Mouse (Mus musculus) cerebellum, postnatal 4 days (tissue): ENCODE data around the gene Ttf2.

ENCODE experiments used
- DNase-seq, 2 experiments: peaks; one replicate each; pipeline ENCODE4 v3.0.0; 2022; ENCODE audit warnings: low spot score in 2 of 2, mixed read lengths in 1 of 2

Ttf2 gene

DNA sequence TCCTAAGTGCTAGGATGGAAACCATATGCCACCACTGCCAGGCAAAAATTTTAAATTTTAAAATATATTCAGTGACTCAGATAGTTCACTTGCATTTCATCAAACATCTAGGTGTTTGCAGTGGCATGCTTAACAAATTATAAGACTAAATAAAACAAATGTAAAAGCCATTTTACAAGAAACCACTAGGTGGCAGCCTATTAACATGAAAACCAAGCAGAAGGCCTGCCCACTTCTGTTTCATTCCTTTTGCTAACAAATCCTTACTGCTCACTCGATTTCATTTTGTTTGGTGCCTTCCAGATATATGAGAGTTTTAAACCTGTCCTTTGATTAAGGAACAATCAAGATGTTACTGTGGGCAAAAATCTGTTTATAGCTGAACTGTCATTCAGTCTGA lies 4.4 kb upstream of the Ttf2 start:
- no peak for DNase-seq

DNA sequence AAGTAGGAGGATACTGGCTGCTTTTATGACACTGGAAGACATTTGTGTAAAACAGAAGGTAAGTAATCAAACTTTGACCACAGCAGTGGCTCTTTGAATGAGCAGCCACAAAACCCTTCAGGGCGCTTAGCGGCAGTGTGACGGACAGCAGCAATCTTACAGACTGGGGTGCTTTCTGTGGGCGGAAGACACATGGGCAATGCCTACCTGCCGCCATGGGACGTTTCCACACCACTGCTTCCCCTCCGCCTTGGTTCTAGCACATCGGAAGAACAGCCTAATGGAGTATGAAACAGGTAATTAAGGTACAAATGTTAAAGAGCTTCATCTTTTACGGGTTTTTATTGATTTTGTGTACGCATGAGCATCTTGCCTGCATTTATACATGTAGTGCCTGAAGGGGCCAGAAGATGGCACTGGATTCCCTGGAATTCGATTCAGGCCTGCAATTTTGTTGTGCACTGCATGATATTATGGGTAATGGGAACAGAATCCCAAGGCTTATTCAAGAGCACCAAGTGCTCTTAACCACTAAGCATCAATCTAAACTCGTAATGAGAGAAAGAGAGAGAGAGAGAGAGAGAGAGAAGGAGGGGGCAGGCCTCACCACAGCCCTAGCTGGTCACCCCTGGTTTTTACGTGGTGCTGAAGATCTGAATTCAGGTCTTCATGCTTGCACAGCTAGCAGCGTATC lies 5.5 kb downstream of the Ttf2 start:
- peak; percentile 37 to 64 for DNase-seq

DNA sequence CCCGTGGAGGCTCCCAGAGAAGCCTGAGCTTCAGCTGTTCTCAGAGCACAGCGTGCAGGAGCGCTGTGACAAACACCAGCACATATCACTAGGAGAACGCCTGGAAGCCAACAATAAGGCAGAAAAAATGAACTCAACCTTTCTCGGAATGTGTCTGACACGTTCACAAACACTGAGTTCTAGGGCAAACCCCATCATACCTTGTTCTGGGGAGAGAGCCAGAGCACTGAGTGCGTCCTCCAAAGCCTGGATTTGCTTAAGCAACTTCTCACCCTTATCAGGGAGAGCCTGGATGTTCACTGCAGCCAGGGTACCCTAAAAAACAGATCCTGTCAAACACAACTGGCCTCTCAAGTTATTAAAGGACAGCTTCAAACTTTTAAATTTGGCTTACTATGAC lies 8.0 kb downstream of the Ttf2 start:
- DNase-seq, result no peak

DNA sequence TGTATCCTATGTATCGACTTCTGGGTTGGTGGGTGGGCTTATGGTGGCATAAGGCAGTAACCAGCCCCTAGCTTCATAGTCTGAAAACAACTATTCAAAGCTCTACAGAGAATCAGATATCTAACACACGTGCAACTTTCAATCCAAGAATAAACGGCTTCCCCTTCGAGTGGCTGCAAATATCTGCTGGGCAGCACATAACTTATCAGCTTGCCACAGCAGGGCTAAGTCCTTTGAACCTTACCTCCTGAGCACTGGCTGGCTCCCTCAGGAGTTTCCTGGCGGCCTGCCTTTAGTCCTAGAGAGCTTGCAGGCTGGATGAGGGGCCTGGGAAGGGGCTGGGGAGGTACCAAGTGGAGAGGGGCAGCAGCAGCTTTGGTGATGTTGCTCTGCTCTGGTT lies 8.5 kb downstream of the Ttf2 start:
- DNase-seq, result no peak

DNA sequence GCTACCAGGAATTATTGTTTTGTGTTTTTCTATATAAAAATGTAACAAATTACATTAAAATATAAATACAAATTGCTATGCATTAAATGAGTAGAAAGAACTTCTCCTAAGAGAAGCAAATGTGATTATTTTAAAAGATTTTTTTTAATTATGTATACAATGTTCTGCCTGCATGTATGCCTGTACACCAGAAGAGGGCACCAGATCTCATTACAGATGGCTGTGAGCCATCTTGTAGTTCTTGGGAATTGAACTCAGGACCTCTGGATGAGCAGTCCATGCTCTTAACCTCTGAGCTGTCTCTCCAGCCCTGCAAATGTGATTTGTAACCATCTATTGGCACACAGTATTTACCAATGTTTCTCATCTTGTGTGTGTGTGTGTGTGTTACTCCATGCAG lies 14.8 kb downstream of the Ttf2 start:
- DNase-seq, result no peak

DNA sequence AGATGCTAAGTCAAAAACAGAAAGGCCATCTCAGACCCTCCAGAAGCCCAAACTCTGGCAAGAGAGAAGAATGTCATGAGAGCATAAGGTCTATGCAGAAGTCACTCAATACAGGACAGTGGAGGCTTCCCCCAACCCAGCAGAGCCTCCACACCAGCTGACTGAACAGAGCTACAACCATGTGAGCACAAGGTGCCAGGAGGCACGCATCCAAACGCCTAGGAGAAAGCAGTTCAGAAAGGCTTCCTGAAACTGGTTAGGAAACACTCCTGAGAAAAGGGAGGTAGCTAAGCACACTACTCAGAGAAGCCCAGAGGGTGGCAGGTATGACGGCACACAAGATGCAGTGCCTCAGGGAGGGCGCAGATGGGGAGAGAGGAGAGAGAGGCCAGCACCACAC lies 17.9 kb downstream of the Ttf2 start:
- DNase-seq, result no peak

DNA sequence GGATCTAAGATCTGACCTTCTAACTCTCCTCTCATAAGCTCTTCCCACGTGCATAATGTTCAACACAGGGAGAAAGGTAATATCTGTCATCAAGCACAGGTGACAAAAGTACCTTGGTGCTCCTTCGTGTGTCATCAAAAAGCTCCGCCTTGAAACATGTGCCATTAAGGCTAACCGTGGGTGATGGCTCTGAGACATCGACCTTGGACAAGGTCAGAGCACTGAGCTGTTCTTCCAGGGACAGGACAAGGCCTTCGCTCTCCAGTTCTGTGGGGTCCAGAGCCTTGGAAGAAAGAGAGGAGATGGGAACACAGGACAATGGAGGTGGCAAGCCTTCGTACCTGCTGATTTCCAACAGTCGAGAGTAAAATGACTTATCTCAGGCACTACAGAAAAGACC lies 22.2 kb downstream of the Ttf2 start:
- no peak for DNase-seq

DNA sequence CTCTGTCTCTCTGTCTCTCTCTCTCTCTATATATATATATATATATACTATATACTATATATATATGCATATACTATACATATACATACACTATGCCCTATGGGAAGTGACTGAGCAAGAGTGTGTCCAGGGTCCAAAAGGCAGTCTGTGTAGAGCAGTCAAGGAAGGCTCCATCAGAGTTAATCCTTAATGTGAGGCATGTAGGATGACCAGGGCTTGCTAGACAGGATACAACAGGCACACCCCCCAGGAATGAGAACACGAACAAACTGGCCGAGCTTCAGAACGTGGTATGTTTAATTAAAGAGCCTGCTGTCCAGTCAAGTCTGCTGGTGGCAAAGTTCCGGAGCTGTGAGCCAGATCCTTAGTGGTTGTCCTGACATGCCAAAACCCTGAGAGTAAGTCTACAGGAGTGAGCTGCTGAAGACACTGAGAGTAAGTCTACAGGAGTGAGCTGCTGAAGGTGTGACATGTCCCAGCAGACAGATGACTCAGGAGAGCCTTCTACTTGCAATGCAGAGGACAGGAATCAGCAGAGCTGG lies 28.9 kb downstream of the Ttf2 start:
- DNase-seq, result no peak

DNA sequence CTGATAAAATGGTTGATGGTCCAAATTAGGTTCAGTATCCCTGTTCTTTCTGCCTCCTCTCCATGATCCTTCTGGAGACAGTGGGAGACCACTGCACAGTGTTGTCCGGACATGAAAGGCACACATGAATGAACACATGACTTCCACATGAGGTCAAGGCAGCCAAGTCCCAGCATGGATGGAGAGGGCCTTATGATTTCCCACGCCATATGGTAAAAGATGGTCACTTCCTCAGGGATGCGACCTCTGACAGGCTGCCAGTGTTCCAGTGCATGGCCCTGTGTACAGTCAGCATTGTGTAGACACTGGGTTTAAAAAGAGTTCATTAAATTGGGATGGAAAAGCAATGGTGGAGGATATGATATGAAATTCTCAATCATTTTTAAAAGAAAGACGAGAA lies 31.3 kb downstream of the Ttf2 start:
- no peak for DNase-seq

DNA sequence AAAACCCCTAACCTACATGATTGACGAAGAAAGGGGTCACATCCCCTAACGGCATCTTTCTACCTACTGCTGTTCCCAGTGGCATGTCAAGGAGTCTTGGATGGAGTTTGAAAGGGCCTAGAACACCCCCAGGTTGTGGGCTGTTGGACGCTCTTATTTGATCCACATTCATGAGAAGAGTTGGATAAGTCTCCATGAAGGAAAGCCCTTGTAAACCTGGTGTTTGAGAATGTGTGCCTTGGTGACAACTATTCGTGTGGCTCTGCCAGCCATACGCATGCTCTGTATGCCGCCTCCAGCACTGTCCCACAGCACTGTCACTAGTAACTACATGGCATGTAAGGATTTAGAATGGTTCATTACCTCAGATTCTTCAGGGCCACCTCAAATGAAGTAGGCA lies 33.3 kb downstream of the Ttf2 start:
- no peak for DNase-seq

DNA sequence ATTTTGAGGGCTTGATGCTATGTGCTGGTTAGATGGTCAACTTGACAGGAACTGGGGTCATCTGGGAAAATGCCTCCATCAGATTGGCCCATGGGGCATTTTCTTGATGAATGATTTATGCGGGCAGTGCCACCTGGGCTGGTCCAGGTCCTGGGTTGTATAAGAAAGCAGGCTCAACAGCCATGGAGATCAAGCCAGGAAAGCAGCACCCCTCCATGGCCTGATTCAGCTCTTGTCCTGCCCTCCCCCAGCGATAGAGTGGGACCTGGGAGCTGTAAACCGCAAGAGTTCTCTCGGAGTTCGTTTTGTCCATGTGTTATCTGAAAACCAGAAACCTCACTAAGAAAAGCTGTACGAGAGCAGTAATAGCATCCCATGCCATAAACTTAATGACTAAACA lies 33.9 kb downstream of the Ttf2 start:
- no peak for DNase-seq

DNA sequence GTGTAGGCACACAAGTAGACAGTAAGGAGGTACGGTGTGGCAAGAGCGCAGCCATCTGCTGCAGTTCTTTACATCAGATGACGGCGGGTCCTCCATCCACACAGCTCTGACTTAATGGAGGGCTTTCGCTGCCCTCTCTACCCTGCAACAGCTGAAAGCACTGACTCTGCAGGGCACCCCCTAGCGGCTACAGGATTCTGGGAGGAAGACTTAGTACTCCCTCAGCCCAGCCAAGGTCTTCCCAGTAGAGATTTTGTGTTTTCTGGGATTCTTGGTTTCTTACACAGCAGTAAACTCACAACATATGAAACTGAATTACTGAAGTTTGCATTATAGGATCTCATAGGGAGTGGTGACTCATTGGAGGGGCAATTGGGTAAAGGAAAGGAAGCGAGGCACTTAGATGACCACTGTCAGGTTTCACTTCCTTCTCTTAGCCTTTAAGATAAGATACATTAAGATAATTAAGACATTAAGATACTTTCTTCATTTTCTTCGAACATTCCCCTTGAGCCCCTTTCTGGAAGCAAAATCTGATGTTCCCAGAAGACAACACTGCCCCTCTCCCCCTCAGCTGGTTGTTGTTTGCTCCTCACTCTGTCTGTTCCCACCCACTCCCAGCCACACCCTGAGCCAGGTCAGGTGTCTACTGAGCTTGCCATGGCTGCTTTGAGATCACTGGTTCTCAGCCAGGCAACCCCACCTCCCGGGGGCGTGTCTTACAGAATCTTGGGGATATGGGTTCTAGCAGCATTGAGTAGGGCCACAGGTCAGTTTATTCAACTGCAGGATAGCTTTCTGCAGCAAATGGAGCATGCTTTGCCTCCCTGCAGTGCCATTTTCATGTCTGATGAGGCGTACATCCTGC lies 37.2 kb downstream of the Ttf2 start:
- no peak for DNase-seq

DNA sequence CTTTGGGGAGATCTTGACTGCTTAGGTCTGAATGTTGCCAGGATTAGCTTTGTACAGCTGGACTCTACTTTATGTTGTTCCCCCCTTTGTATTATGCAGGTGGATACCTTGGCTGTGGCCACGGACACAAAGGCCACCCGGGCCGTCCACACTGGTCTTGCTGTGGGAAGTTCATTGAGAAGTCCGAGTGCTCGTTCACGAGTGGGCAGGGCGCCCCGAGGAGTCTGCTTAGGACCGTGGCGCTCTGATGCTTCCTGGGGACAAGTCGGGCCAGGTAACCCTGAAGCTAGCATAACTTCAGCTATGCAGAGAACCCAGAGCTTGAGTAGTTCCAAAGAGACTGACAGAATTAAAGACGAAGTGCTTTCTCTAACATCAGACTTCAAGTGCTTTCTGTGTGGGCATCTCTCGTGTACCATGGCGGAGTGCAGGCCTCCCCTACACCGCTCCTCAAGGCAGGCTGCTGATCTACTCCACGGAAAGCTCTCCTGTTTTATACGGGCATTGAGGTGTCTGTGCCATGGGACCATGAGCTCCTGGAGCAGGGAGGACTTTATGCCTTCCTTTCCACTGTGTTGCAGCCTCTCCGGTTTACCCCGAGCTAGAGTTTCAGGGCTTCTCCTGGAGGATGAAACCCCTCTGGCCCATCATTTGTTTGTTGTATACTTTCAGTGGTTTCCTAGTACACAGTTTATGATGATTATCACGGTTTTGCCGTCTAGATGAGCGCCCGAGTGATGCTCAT lies 38.0 kb downstream of the Ttf2 start:
- DNase-seq, result no peak

DNA sequence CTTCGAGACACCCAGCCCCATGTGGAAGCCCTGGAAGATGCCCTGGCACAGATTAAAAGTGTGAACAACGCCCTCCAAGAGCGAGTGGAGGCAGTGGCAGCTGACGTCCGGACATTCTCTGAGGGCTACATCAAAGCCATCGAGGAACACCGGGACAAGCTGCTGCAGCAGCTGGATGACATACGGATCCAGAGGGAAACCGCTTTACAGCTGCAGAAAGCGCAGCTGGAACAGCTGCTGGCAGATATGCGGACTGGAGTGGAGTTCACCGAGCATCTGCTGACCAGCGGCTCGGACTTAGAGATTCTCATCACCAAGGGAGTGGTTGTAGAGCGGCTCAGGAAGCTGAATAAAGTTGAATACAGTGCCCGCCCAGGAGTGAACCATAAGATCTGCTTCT lies 44.3 kb downstream of the Ttf2 start:
- no peak for DNase-seq

DNA sequence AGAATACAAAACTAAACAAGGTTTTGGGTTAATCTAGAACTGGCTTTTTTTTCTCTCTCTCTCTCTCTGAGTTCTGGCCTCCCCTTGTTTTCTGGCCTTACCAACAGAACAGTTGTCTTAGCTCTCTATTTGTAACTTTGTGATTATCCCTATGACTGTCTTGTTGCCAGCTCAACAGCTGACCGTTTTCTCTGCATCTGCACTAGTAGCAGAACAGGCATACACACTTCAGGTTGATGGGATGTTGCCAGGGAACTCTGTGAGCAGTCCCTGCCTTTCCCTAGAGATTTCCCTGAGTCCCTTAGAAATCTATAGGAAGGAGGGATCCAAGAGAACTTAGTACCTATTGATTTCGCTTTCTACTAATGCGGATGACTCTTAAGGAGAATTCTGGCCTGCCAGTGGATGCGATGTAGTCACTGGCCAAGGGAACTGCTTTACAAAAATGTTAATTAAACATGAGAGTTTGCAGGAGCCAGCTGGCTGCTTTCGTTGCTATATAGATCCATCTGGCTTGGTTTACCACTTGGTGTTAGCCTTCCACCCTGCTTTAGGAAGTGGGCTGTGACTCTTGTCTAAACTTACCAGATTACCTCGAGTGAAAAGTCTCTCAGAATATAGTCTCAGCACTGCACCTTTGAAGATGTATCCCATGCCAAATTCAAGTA lies 45.3 kb downstream of the Ttf2 start:
- no peak for DNase-seq

DNA sequence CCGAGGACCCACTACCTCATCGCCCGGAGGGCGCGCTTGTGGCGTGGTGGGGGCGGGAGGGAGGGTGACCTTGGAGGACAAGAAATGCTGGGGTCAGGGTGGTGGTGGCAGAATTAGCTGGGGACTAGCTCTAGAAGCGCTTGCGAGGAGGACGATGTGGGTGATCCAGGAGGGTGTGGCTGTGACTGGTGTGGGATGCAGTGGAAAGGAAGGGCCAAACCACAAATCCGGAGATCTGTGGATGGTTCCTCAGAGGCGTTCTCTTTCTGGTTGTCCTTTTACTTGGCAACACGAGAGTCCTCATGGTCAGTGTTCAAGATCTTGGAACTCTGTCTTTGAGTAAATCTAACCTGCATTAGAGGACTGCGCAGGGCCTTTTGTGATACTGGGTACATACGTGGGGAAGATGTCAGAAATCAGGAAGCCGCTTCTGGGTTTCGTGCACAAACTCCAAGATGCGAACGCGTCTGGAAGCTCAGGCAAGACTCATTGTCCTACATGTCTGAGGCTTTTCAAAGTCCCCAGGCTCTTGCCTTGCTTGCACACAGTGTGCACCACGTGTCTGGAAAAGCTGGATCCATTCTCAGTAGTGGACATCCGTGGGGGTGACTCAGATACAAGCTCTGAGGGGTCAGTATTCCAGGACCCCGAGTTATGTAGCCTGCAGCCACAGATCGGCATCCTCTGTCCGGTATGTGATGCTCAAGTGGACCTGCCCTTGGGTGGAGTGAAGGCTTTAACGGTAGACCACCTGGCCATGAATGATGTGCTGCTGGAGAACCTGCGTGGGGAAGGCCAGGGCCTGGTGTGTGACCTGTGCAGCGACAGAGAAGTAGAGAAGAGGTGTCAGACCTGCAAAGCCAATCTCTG lies 46.7 kb downstream of the Ttf2 start:
- no peak for DNase-seq

DNA sequence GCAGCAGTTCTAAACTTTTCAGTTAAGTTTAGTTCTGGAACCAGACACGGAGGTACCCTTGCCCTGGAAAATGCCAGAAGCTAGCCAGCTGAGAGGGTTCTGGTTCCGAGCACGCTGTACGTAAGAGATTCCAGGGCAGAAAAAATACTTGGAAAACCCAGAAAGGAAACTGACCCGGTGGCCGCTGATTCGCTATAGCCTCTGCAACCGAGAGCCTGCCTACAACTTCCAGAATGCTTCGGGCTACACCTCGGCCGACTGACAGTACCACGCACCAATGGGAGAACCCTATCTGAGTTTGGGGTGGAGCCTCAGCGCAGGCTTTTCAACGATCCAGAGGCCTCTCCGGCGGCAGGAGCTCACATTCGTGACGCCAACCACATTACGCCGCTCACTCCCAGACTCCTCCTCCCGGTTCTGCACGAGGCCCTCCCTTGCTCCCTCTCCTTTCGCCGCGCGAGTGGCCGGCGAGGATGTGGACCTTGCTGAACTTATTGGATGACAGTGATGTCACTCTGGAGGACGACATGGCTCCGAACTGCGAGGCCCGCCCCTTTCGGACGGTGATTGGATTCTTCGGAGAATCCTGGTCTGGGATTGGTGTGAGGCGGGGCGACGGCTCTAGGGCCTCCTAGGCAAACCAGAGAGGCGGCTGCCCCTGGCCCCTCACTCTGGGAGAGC lies 47.5 kb downstream of the Ttf2 start, which contains the start of gene Trim45:
Trim45 (plus strand) TSS at position 378 of the 681 bp plus-strand sequence.
- DNase-seq, result peak; percentile 94 to 98

DNA sequence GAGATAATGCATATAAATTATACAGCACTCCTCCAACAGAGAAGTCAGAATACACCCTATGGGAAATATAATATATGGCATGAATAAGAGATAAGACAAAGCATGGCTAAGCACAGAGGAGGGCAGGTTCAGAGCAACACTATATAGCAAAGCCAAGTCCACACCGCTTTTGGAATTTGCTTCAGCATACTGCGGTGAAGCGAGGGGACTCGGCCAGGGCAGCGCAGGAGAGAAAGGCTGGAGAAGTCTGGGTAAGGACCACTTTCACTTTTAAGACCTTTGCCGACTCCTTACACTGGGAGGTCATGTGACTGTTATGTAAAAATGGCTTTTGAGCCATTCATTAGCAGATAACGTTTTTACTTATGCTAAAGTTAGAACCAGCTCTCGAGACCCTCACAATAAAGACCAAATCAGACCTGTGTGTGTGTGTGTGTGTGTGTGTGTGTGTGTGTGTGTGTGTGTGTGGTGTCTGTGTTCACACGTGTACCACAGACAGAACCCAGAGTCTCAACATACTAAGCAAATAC lies 48.8 kb downstream of the Ttf2 start:
- no peak for DNase-seq

DNA sequence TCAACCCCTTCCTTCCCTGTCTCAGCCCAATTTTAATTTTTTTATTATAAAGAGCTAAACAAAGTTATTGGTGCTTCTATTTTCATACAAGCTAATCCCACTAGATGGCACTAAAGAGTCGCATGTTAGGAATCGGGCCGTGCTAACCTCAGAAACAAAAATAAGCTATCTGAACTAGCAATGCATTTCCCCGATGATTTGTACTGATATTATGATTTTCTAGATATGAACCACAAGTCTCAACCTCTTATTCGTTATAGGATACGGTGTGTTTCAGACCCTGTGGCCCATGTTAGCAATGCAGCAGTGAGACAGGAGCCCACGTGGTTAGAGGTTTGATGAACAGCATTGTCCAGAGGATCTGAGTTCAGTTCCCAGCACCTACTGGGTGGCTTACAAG lies 52.6 kb downstream of the Ttf2 start:
- DNase-seq, result no peak
